Mouse (Mus musculus) cerebellum, postnatal 14 days (tissue): ENCODE data around the gene Hdgfl3.
"Not testable (repeated sequence)": the region's sequence is repeated elsewhere in the genome, so short reads cannot be mapped to it uniquely, and the experiment has no call there.

Source experiments
- DNase-seq, 2 experiments: peaks; one replicate each; pipeline ENCODE4 v3.0.0; 2021; ENCODE audit warnings: mixed read lengths in 2 of 2

Gene Hdgfl3

DNA sequence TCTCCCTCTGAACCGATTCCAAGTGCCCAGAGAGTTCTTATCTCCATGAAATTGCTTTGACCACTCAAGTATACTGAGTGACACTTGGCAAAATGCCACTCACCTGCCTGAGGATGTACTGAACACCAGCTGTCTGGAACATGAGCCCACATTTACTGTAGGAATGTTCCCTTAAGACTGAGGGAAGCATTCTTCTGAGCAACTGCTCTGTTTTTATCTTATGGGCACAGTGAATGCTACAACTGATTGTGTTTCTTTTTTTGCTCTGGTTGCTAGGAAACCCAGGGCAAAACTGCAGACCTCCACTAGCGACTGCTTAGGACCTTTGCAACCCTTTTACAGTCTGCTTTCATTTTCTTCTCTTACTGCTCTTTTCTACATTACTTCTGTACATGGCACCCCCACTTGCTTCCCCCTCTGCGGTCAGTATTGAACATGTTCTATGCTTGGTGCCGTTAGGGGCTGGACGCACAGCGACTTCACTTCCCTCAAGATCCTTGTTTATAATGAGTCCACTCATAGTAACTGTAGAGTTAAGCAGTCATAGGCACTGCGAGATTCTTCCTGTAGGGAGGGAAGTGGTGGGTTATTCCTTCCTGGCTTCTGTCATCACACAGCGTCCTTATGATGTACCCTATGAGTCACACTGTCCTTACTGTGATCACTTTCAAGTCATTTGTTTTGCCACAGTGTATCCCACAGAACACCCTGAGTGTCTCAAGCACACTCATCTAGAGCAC is 79.5 kb downstream of the Hdgfl3 start:
- DNase-seq: no peak

DNA sequence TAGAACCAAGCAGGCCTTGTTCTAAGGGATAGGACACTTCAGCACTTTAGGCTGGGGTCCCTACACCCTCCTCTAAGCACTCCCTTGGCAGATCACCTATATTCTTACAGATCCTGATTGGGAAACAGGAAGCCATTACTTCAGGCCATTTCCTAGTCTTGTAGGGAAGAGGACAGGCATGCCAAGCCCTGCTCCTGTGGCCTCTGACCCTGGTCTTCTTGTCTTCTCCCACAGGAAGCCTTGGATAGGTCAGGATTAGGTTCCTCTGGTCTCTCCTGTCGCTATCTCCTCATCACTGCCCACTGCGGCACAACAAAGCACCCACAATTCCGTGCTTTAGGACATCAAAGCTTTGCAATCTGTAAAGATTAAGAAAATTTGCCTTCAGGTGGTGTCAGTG is 82.6 kb downstream of the Hdgfl3 start:
- no peak for DNase-seq

DNA sequence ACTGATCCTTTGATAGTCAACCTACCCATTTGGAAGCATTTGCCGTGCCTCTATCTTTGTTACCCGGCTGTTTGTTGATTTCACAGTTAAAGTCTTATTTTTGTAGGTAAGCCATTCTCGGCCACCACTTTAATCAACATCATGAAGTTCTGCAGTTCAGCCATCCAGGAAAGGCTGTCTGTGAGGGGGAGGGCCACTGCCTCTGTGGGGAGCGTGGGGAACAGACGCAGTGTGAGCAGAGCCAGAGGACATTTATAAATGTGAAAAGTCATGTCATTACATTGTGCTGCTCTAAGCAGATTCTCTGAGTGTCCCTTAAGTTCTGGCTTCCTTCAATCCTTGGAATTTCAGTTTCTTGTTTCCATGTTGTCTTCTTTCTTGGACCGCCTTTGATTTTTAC is 84.1 kb downstream of the Hdgfl3 start:
- DNase-seq: no peak

DNA sequence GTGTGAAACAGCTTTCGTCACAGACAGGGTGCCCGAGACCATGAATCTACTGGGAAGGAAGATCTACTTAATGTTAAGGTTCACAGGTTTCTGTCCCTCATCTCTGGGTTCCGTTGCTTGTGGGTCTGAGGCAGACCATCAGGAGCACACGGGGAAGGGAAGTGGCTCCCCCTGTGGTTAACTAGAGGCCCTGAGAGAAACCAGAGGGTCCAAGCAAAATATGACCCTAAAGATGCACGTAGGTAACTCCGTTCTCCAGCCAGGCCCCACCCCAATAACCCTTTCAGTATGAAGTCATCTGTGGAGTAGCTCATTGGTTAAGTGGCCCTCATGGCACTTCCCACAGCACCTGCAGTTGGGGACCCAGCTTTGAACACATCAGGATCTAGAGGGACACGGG is 84.6 kb downstream of the Hdgfl3 start:
- no peak for DNase-seq

DNA sequence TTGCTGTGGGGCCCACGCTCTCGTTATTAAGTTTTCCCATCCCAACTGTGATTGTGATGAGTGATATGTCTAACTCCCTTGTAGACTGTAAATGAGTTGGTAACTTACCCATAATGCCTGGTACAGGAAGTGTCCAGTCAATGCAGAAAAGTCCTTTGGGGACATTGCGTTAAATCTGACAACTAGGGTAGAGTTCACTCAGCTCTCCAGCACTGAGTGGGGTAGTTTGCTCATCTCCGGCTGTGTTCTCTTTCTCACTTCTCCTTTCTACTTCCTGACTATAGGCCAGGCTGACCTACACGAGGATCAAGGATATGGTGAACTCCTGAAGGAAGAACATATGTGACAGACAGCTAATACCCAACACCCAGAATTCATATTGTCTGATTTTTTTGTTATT is 85.1 kb downstream of the Hdgfl3 start:
- DNase-seq: no peak

DNA sequence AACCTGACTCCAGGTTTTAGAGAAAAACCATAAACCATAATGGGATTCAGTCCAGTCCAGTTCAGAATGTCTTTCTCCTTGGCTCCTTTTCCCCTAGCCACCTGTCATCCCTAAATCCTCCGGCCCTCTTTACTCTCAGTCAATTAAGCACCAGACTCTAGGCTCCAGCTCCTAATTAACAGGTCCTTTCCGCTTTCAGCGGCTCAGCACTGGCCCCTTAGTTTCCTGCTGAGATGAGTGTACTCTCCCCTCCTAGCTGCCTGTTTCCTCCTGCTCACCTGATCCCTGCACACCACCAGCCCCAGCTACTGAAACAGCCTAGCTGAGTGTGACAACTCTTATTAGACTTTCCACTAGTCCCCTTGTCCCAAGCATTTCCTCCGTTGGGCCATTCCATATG is 86.5 kb downstream of the Hdgfl3 start:
- peak; percentile 64 to 78 for DNase-seq

DNA sequence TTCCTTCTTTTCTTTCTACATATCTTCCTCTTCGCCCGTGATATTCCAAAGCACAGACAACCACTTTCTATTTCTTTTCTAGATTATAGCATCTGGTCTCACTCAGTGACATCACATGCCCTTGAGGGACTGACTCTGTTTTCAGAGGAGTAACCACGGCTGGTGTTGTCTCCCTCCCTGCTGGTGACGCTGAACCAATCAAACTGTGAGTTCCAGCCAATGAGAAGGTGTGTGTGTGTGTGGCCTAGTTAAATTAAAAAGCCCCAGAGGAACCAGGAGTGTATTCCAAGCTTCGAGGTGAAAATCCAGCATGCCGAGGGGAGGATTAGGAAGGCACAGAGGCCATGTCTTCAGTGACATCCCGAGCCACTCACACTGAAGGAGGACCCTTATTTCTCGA is 87.3 kb downstream of the Hdgfl3 start:
- DNase-seq: no peak

DNA sequence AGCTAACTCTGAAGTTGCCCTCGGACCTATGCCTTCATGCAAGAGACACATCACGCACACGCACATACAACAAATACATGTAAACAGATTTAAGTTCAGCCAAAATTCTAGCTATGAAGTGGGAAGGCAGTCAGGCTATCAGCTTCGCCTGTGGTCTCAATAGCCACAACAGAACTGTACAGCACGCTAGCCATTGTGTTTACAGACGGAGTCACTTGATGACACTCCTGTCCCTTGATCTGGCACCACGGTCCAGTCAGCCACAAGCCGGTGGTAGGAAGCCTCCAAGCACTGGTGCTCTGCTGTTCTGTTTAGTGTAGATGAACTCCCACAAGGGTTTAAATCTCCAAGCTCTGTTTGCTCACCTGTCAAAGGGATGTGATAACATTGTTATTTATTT is 88.3 kb downstream of the Hdgfl3 start:
- DNase-seq: no peak

DNA sequence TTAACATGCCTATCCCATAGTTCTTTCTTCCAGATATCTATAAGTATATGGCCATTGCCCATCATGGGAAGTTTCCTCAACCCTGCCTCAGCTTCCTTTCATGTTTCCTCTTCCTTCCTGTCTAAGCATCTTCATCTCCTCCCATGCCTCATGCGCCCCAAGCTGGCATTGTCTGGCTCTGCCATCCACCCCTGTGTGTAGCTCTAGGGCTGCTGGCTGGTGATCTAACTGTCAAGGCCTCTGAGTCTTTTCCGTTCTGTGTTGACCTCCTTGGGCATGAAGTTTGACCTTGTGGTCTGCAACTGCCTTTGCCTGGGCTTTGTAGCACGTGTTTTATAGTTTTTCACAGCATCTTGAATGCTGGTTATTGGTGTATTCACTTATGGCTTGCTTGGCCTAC is 89.0 kb downstream of the Hdgfl3 start:
- DNase-seq: no peak

DNA sequence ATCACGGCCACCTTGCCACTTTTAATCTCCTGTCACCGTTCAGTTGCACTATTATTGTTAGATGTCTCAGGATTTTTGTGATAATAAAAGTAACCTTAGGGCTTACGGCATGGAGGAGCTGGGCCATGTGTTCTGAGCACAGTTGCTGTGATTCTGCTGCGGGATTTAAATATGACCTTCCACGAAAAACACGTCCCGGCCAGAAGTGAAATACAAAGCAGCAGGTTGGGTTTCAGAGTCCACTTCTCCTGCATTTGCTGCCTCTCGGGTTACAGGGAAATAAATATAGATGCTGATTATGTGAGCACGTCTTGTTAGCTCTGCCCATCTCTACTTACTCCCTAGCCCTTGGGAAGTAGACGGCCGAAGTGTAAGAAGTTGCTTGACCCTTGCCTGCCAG is 89.5 kb downstream of the Hdgfl3 start:
- no peak for DNase-seq

DNA sequence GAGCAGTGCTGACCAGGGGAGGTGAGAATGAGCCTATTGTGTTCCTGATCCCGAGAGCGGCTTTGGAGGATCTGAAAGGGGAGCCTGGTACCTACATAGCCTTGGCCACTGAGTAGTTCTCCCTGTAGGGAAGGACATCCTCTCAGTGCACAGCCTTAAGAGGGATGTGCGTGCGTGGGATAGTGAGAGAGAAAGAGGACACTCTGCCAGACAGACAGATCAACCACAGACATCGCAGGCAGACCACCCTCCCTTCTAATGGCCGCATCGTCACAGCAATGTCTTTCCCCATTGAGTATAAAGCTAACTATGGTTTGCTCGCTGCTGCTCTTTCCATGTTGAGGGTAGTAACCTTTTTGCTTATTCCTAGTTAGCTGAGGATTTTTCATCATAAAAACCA is 90.4 kb downstream of the Hdgfl3 start:
- DNase-seq: no peak

DNA sequence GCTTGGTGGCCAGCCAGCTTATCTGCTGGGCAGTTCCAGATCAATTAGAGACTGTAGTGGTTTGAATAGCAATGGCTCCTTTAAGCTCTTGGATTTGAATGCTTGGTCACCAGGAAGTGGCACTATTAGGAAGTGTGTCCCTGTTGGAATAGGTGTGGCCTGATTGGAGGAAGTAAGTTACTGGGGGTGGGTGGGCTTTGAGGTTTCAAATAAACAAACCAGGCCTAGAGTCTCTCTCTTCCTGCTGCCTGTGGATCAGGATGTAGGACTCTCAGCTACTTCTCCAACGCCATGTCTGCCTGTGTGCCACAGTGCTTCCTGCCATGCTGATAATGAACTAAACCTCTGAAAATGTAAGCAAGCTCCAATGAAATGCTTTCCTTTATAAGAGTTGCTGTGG is 91.3 kb downstream of the Hdgfl3 start:
- DNase-seq: no peak

DNA sequence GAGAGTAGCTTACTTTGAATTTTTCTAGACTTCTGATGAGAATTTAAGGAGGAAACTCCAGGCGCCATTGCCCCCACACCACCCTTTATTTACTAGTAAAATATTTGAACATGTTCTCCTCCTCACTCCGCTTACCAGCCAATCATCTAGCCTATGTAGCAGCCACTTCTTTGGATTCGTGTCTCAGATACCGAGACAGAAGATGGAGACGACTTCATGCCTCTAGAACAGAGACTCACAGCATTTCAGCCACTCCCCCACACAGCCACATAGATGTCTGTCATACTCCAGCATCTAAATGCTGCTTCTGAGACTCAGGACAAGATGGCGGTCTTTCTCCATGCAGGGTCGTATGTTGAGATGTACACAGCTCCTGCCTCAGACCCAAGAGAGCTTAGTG is 92.1 kb downstream of the Hdgfl3 start:
- no peak for DNase-seq

DNA sequence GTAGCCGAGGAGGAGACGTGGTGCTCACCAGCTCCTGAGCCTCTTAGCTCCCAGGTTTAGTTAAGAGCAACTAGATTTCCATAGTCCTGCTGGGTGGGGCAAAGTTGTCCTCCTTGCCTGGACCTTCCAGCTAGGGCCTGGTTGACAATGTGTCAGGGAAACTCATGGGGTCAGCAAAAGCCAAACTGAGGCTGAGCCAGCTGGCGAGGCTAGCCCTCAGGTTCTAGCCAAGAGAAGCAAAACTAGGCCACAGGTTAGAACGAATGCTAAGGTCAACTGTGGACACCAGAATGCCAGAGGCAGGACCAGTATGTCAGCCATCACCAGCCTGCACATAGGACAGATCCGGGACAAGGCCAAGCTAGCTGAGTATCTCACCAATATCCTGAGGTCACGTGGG is 92.8 kb downstream of the Hdgfl3 start:
- no peak for DNase-seq

DNA sequence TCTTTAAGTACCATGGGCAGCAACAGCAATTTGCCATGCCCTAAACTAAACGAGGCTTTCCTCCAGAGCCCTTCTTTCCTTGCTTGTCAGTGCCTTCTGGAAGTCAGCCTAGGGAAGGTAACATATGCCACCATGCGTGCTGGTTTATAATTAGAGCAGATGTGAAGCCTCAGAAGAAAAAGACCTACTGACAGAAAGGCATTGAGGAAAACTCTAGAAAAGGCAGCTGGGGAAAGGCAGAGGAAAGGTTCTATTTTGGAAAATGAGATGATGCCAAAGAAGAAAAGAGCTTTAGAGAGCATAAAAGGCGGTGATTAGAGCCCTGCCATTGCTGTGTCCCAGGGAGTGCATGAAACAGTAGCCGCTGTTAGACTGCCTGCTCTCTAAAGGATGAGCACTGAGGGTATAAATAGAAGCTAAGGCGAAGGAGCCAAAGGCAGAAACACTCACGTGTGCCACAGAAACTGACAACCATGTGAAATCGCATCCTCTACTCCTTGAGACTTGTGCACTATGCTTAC is 93.6 kb downstream of the Hdgfl3 start:
- no peak for DNase-seq

DNA sequence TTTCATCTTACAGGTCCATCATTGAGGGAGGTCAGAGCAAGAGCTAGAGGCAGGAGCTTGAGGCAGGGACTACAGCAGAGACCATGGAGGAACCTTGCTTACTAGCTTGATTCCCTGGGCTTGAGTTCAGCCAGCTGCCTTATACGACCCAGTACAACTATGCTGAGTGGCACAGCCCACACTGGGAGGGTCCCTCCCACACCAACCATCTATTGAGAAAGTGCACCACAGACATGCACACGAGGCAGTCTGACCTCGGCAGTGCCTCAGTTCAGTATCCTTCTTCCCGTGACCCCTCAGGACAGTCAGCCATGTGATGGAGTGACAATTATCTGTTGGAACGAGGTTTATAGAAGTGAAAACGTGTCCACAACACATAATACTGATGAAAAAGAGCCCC is 94.5 kb downstream of the Hdgfl3 start:
- DNase-seq: no peak

DNA sequence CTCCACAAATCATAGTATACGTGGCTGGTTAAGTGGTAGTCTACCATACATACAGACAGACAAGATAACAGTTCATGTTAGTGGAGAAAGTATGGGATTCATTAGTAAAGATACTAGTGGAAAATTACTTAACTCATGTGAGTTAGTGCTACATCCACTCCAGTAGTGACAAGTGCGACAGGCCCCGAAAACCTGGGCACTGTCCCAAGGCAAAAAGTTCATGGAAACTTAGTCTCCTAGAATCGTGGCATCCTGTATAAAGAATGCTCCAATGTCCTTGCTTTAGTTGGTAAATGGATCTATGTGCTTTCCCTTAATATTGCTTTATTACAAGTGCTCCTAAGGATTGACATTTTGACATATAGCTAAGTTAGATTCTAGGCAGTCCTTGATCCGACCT is 96.5 kb downstream of the Hdgfl3 start:
- not testable (repeated sequence) for DNase-seq

DNA sequence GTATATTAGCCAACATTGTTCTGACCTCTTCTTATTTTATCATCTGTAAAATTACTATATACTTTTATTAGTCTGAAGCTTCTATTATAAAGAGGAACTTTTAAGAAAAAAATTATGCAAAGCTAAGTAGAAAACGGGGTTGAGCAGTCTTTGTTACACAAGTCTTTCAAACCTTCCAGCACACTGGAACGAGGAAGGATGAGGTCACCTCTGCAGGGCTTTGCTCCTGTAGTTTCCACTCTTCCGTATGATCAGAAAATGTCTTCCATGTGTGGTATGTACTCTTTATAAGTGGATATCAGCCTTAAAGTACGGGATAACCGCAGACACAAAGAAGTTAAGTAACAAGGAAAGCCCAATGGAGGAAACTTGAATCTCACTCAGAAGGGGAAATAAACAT is 98.8 kb downstream of the Hdgfl3 start:
- DNase-seq: no peak

DNA sequence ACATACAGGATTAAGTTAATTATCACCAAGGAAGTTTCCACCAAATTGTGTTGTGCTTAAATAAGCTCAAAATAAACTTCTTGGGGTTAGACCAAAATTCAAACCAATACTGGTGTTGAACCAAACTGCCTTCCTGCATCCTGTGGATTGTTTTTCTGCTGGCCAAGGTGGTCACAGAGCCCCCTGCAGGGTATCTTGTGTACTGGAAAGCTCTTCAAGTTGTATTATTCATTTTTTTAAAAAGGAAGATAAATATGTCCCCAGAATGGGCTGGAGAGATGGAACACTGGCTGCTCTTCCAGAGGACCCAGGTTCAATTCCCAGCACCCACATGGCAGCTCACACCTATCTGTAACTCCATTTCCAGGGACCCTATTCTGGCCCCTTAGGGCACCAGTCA is 99.4 kb downstream of the Hdgfl3 start:
- no peak for DNase-seq
